Mouse (Mus musculus) urinary bladder, adult 18-20 months (tissue): Measurements from ENCODE around the gene Vmn1r233.
A peak's percentile ranks its signal among the peaks of the same experiment; 100 is the strongest.

Source experiments
- DNase-seq, 2 experiments: peaks; one replicate each; pipeline ENCODE4 v3.0.0; 2022; ENCODE audit warnings: low spot score in 2 of 2, mixed read lengths in 2 of 2

Gene Vmn1r233

DNA sequence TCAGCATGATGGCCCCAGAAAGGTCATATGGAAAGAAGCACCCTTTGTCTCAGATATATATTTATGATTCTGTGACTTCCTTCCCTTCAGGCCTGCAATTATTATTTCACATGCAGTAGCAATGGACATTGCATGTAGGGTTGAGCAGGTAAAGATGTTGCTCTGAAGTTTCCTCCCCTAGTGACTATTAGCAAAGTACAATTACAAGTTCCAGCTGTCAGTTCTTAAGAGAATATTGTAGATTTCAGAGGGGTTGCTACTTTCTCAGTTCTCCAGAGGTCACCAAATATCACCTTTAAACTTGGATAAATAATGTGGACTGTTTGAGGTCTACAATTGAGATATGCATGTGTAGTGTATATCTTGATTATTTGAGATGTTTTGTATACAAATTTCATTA is at the start of gene Vmn1r233:
Vmn1r233 (minus strand) TSS at position 101 of the 400 bp plus-strand sequence.
- DNase-seq: no peak

DNA sequence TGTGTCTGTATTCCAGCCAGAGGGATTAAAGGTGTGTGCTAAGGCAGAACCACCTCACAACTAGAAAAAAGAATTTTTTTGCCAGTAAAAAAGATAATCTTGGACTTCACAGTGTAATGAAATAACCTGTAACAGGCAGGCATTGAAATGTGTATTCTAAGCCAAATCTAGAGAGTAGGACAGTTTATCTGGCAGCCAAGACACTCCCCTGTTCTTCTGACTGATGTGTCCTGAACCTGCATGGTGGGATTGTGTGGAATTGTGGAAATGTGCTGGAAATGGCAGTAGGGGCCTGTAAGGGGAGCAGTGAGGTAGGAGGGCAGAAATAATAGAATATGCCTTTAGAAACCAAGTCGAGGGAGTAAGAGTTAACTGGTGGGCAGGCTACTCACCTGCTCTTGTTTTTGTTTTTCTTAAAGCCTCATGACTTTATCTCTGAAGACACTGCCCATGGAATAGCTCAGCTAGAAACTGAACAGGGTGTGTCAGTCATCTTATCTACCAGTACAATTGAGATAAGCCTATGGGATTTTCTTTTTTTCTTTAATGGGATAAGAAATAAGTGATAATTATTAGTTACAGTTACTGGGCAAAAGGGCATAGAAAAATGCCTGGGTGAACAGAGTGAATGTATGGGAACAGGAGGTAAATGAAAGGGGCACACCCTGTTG is 22.3 kb upstream of the Vmn1r233 start:
- no peak for DNase-seq

DNA sequence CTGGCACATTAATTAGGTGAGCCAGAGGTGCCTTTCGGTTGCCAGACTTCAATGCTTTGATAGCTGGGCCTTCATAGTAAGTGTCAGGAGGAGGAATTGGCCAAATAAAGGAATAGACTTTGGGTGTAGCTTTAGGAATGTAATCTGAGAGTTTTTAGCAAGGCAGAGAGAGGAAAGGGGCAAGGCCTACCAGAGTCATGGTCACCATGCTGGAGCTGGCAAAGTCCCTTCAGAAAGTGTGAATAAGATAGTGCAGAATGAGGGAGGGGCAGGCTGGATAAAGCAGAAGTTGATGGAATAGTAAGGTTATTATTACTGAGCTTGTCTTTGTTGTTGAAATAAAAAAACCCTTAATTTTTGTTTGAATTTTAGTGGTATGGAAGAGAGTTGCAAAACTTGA is 13.5 kb upstream of the Vmn1r233 start:
- no peak for DNase-seq

DNA sequence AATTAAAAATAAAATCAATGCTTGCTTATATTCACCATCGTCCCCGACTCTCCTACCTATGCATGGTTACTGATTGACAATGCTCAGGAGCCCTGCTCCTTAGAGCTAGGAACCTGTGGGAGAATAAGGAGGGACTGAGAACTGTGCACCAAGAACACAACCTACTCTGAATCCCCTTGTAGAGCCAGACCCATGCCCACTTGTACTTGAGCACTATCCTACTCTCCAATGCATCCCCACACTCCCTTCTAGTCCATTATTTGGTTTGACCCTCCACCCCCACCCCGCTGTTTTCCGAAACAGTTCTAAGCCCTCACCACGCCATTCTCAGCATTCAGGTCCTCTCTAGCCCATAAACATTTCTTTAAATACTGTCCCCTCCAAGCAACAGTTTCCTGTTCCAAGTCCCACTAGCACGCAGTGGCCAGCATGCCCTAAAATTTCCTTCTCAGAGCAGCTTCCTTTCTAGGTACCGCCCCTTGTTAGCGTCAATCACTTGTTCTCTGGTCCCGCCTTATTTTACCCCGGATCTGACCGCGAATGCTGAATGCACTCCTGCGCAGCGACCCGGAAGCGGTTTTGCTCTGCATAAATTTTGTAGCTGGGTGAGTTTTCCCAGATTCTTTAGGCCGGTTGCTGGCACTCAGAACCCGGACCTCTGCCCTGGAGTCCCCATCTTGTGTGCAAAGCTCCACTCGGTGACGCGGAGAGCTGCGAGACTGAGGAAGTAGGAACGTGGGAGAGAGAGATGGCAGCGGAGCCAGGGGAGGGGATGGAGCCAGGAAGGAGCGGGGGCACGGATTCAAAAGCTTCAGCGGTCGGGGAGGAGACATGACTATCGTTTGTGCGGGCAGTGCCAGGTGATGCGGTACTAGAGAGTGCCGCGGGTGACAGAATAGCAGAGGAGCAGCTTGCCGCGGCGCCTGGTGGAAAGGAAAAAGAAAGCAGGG is 12.4 kb upstream of the Vmn1r233 start, which contains the start of gene Zfp160:
Zfp160 (plus strand) TSS at position 522 of the 950 bp plus-strand sequence.
- peak; percentile 76 to 79 for DNase-seq

DNA sequence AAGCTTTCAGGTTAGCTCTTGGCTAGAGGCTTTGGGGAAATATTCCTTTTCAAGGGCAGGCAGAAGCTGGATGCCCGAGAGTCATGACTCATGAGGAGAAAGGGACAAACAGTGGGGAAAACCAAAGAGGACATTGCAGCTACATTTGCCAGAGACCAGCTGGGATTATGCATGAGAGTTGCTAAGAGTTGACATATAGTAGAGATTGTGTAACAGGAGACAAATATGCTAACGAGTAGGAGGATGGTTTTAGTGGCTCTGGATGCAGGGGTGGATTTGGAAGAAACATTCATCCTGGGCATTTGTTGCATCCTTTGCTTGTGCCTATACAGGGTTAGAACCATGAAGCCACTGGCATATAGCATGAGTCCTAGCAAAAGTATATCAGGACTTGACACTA is 2.5 kb downstream of the Vmn1r233 start:
- no peak for DNase-seq

DNA sequence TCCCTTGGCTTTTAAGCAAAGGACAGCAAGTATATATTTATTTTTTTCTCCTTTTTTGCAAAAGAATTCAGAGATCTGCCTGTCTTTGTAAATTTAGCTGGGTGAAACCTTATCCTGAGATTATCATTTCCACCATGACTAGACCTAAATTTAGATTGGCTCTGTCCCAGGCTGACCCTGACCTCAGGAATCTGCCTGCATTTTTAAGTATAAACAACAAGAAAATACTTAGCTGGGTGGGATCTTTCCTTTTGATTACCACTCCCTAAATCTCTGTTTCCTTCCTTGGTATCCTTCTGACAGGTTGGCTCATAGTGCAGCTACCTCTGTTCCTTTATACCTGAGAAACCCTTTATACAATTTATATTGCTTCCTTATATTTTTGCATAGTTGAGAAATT is 29.6 kb downstream of the Vmn1r233 start:
- DNase-seq: no peak

DNA sequence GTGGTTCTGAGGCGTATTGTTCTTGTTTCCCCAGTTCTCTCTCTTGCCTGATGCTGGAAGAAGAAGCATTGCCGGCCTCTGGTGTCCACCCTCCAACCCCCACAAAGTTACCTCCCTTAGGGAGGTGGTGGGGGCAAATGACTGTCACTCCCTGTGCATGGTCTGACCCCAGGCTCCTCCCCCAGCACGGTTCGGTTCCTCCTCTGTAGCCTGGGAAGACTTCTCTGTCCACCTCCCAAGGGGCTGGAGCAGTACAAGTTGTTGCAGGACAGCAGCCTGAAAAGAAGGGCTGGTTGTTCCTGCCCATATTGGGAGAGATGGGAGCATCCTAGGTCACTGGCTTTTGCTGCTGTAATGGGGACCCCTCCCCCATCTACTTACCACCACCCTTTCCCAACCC is 30.8 kb downstream of the Vmn1r233 start:
- DNase-seq: no peak

DNA sequence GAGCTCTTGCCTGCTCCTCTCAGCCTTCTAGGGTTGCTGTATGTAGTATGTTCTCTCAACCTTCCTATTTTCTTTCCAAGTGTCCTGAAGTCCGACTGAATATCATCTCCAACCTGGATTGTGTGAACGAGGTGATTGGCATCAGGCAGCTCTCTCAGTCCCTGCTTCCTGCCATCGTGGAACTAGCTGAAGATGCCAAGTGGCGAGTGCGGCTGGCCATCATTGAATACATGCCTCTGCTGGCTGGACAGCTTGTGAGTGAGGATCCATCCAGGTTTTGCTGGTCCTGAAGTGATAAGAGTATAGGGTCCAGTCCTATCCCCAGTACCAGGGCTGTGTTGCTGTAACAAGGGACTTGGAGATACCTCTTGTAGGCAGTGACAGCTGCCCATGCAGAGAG is 35.9 kb downstream of the Vmn1r233 start:
- no peak for DNase-seq

DNA sequence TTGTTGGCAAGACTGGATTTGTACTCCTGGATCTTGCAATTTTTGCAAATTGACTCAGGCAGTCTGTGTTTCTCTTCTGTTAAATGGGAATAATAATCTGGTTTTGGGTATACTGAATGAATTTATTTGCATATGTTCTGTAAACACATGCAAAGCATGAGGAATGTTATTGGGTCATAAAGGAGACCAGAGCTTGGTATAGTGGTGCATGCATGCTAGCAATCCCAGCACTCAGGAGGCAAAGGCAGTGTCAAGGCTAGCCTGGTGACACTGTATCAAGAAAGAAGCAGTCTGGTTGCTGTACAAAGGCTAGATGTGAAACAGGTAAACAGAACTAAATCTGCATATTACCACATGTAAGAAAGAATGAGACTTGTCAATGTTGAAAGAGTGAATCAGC is 49.6 kb downstream of the Vmn1r233 start:
- DNase-seq: no peak

DNA sequence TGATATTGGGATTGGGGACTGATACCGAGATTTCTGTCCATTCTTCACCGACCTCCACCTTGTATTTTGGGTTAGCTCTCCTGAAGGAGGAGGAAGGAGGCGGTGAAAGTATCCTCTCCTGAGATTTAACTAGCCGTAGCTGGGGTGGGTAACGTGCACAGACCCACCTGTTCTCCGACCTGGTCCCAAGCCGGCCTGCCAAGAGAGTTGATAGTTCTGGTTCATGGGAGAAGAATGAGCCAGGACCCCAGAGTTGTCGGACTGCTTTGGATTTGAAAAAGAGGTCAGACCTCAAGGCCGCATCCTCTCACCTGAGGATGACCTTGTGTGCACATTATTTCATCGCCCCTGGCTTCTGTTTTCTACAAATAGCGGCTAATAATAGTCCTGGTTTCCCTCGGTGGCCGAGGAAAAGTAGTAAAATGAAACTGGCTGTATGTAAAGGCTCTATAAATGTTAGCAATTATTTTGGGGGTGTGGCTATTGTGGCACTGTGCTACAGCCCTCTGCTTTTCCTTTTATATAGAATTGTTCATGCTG is 50.2 kb downstream of the Vmn1r233 start:
- DNase-seq: peak in 1 of 2 experiments; percentile 11

DNA sequence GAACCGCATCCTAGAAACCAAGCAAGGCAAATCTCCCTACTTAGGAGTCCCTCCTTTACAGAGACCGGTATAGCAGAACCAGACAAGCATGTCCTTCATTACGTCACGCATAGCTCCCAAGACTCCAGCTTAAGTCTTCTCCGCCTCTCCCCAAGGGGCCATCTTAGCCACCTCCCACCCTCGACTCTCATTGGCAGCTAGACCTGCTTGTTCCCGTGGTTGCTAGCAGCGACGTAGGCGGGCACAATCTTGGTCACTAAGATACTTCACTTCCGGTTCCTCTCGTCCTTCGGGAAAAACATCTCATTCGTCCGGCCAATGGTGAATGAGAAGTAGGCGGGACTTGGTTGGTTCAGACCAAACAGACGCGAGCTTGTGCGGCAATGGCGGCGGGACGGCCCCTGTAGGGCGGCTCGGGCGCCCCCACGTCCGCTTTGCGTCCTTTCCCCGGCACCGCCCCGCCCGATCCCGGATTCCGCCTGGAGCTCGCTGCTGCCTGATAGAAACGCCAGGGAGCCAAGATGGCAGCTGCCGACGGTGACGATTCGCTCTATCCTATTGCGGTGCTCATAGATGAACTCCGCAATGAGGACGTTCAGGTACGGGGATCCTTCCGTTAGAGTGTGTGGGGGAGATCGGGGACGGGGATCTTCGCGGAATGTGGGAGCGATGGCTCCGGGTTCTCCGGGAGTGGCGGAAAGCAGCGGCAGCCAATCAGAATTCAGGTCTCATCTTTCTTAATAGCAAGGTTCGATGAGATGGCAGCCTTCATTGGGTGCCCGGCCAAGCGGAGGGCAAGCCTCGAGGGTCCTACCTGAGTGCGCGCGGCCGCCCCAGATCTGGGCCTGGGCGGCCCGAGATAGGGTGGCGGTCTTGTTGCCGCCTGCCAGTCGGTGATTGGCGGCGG is 51.0 kb downstream of the Vmn1r233 start, which contains the start of gene Ppp2r1a:
Ppp2r1a (plus strand) TSS at position 327 of the 907 bp plus-strand sequence.
- DNase-seq: peak; percentile 99 to 100

DNA sequence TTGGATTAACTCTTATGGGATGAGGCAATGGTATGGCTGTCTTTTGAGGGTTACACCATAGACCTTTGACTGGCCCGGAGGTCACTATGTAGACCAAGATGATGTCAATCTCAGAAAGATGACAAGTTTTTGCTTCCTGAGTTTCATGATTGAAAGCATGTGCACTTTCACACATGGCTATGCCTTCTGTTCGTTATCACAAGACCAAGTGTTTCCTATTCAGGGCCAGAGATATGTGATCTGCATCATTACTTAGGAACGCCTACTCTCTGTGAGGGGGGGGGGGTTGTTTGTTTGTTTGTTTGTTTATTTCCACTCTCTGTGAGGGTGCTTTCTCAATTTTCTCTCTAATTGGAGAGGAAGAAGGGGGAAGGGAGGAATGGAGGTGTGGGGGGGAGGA is 52.0 kb downstream of the Vmn1r233 start:
- no peak for DNase-seq
